Comparison of ENCODE assay signal across 8 mouse cellular contexts in the genomic region with DNA sequence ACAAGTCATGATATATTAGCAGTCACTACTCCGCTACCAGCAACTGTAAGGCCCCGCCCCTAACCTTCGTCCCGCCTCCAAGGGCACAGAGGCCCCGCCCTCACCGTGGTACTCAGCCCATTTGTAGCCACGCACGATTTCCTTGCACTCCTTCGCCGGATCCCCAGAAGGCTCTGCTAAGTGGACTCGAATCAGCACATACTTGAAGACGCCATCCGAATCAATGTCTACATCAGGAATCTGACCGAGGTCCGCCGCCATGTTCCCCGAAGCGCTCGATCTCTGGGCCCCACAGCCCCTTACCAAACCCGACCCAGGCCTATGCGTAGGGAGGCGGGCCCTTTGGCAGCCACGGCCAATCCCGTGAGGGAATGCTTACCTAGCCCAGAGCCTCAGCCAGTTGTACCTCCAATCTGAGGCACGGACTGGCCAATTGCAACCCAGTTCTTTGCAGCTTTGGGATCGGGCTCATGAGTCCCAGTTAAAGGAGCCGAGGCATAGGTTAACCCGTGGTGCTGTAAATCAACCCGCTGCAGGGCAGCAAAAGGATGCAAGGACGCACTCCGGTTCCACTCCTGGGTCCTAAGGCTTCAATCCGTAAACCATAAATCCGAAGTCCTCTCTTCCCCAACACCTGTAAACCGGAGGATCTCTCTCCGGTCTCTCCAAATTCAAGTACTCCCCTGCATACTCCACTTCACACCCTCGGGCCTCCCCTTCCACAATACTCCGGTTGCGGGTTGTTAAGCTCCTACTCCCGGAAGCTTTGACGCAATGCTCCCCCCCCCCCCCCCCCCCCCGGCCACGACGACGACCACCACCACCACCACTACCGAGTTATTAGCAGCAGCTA. TPM values are rescaled to one million over a fixed set of nuclear protein-coding genes. Genes with fewer than 3 reads are reported as not detected.
DNase-seq lines count a peak whose midpoint lies in the region; ATAC-seq and TF ChIP-seq lines count a peak whose summit lies in the region.

Mamdc4 (minus strand) TSS at position 267 of the 853 bp plus-strand sequence.
Phpt1 (minus strand) TSS at position 646 of the 853 bp plus-strand sequence.

- H3K27ac ChIP-seq in CH12.LX (ENCODE audit: insufficient read depth, low read depth): peak within 1 kb of the TSS; percentile 80
- peak within 1 kb of the TSS; percentile 60 for H3K27ac ChIP-seq in forebrain, embryonic 11.5 days (ENCODE audit: low read depth, low read length)
- peak within 1 kb of the TSS; percentile 91 for H3K27ac ChIP-seq in heart, embryonic 16.5 days (ENCODE audit: low read length)
- H3K27ac ChIP-seq in liver, embryonic 15.5 days (replicated peaks): peak within 1 kb of the TSS; percentile 46
- H3K27ac ChIP-seq in neural tube, embryonic 12.5 days: peak within 1 kb of the TSS; percentile 57; the same call in 1 of the 2 replicates

- peaks cover 4 to 24% of the 10 kb centered on the region in 2 experiments; a peak in 3 of 4 replicates for H3K4me1 ChIP-seq in CH12.LX (ENCODE audit: control insufficient read depth in 1 of 2, insufficient read depth in 2 of 2)
- peaks cover 24% of the 10 kb centered on the region for H3K4me1 ChIP-seq in forebrain, embryonic 11.5 days (replicated peaks; ENCODE audit: control insufficient read depth, insufficient read depth, low read length)
- H3K4me1 ChIP-seq in heart, embryonic 16.5 days (ENCODE audit: control insufficient read depth, insufficient read depth, low read length): peaks cover 38% of the 10 kb centered on the region
- H3K4me1 ChIP-seq in liver, embryonic 15.5 days (replicated peaks): peaks cover 73% of the 10 kb centered on the region
- peaks cover 48% of the 10 kb centered on the region for H3K4me1 ChIP-seq in neural tube, embryonic 12.5 days

- H3K9me3 ChIP-seq in CH12.LX (replicated peaks; ENCODE audit: low read length): peaks cover 36% of the 10 kb centered on the region
- H3K9me3 ChIP-seq in forebrain, embryonic 11.5 days (ENCODE audit: control insufficient read depth, low read length): no peaks in the 10 kb centered on the region
- H3K9me3 ChIP-seq in heart, embryonic 16.5 days (replicated peaks; ENCODE audit: control insufficient read depth, low read length): no peaks in the 10 kb centered on the region
- H3K9me3 ChIP-seq in liver, embryonic 15.5 days (replicated peaks): no peaks in the 10 kb centered on the region
- H3K9me3 ChIP-seq in neural tube, embryonic 12.5 days: no peaks in the 10 kb centered on the region

- dilution Hi-C loops in CH12.LX (cut with MboI; ENCODE audit: extremely low pct_ligation_motif_present, extremely low pct_unique_long_range_greater_than_20kb, low sequenced_read_pairs): no loop called here

- in situ Hi-C loops in CH12.LX (cut with MboI; ENCODE audit: low pct_ligation_motif_present, low pct_unique_long_range_greater_than_20kb, low sequenced_read_pairs): no loop called here

- no peaks in the 10 kb centered on the region for H3K27me3 ChIP-seq in CH12.LX (replicated peaks)
- H3K27me3 ChIP-seq in forebrain, embryonic 11.5 days (ENCODE audit: control insufficient read depth, insufficient read depth, low read length): peaks cover 42% of the 10 kb centered on the region
- H3K27me3 ChIP-seq in heart, embryonic 16.5 days (ENCODE audit: control insufficient read depth, insufficient read depth, low read length): peaks cover 37% of the 10 kb centered on the region
- peaks cover 46% of the 10 kb centered on the region for H3K27me3 ChIP-seq in liver, embryonic 15.5 days
- H3K27me3 ChIP-seq in neural tube, embryonic 12.5 days (replicated peaks): peaks cover 45% of the 10 kb centered on the region

- H3K79me2 ChIP-seq in CH12.LX (replicated peaks; ENCODE audit: control insufficient read depth, extremely low read depth, insufficient read depth, poor library complexity, severe bottlenecking): no peaks in the 10 kb centered on the region

- ATAC-seq in forebrain, embryonic 11.5 days (replicated peaks; ENCODE audit: low FRiP score): peak; percentile 98
- ATAC-seq in heart, embryonic 16.5 days (replicated peaks; ENCODE audit: extremely low read depth, insufficient read depth, low FRiP score): peak; percentile 97
- peak; percentile 94 for ATAC-seq in liver, embryonic 15.5 days (ENCODE audit: insufficient read depth)
- peak; percentile 98 for ATAC-seq in neural tube, embryonic 12.5 days (ENCODE audit: low FRiP score, low read depth)

- TF ChIP-seq EP300 in CH12.LX (IDR thresholded peaks at IDR 0.05; ENCODE audit: low read length): no peak

- TF ChIP-seq POLR2A in CH12.LX (IDR thresholded peaks at IDR 0.05; ENCODE audit: low read depth, low read length): peak; percentile 84

- DNase-seq in CH12.LX (ENCODE audit: extremely low read depth): peak; percentile 98
- peak; percentile 93 for DNase-seq in c-Kit-positive CD71-positive TER-119-negative erythroid progenitor cells, embryonic 14.5 days (ENCODE audit: low read depth)
- DNase-seq in forebrain, embryonic 11.5 days (ENCODE audit: low spot score): peak; percentile 96
- DNase-seq in kidney, postnatal 36 days: peak; percentile 98 to 99
- peak; percentile 98 for DNase-seq in telencephalon, adult 2 months (ENCODE audit: low read depth, low spot score)

- H3K4me2 ChIP-seq in CH12.LX (ENCODE audit: insufficient read depth, low read depth, poor library complexity, severe bottlenecking): peak within 1 kb of the TSS; percentile 62
- H3K4me2 ChIP-seq in forebrain, embryonic 11.5 days (ENCODE audit: low read depth, low read length, severe bottlenecking): peak within 1 kb of the TSS; percentile 90
- H3K4me2 ChIP-seq in heart, embryonic 16.5 days (ENCODE audit: low read depth, low read length): peak within 1 kb of the TSS; percentile 82
- peak within 1 kb of the TSS; percentile 73 for H3K4me2 ChIP-seq in liver, embryonic 15.5 days
- H3K4me2 ChIP-seq in neural tube, embryonic 12.5 days (replicated peaks): peak within 1 kb of the TSS; percentile 86

- TF ChIP-seq RAD21 in CH12.LX (IDR thresholded peaks at IDR 0.05; ENCODE audit: low read depth, low read length): no peak

- under 1% methylated on average over 41 of the region's 45 CpGs for WGBS in forebrain, embryonic 11.5 days
- WGBS in heart, embryonic 16.5 days: under 1% methylated on average over 41 of the region's 45 CpGs
- WGBS in liver, embryonic 15.5 days (ENCODE audit: insufficient replicate concordance): under 1% methylated on average over 44 of the region's 45 CpGs
- WGBS in neural tube, embryonic 12.5 days: under 1% methylated on average over 43 of the region's 45 CpGs

- H3K36me3 ChIP-seq in CH12.LX (replicated peaks in 1 of 2; ENCODE audit: control insufficient read depth in 1 of 2, insufficient read depth in 1 of 2, low read length in 1 of 2): peaks cover 18 to 72% of the 10 kb centered on the region in 2 experiments
- no peaks in the 10 kb centered on the region for H3K36me3 ChIP-seq in forebrain, embryonic 11.5 days (ENCODE audit: control insufficient read depth, insufficient read depth, low read length)
- 0 out of 2 replicates have a peak, but pooled peaks cover 3% of the 10 kb centered on the region for H3K36me3 ChIP-seq in heart, embryonic 16.5 days (ENCODE audit: control insufficient read depth, insufficient read depth)
- H3K36me3 ChIP-seq in liver, embryonic 15.5 days (replicated peaks): 0 out of 2 replicates have a peak, but pooled peaks cover under 1% of the 10 kb centered on the region
- peaks cover 20% of the 10 kb centered on the region for H3K36me3 ChIP-seq in neural tube, embryonic 12.5 days

- peak within 1 kb of the TSS; percentile 55 to 84 (median 67) for H3K4me3 ChIP-seq in CH12.LX (replicated peaks in 1 of 3; ENCODE audit: low read depth in 2 of 3, low read length in 2 of 3, poor library complexity in 1 of 3)
- H3K4me3 ChIP-seq in forebrain, embryonic 11.5 days (ENCODE audit: low read depth, low read length): peak within 1 kb of the TSS; percentile 61
- H3K4me3 ChIP-seq in heart, embryonic 16.5 days (ENCODE audit: low read length): peak within 1 kb of the TSS; percentile 60
- H3K4me3 ChIP-seq in liver, embryonic 15.5 days (replicated peaks): peak within 1 kb of the TSS; percentile 62
- peak within 1 kb of the TSS; percentile 55 for H3K4me3 ChIP-seq in neural tube, embryonic 12.5 days

- H3K9ac ChIP-seq in CH12.LX (ENCODE audit: insufficient read depth, low read depth): peak within 1 kb of the TSS; percentile 80
- H3K9ac ChIP-seq in forebrain, embryonic 11.5 days (ENCODE audit: low read length): peak within 1 kb of the TSS; percentile 67
- H3K9ac ChIP-seq in heart, embryonic 16.5 days (ENCODE audit: low read length): peak within 1 kb of the TSS; percentile 73
- peak within 1 kb of the TSS; percentile 45 for H3K9ac ChIP-seq in liver, embryonic 15.5 days
- peak within 1 kb of the TSS; percentile 61 for H3K9ac ChIP-seq in neural tube, embryonic 12.5 days

- TF ChIP-seq CTCF in CH12.LX (conservative IDR thresholded peaks at IDR 0.05 in 1 of 2, IDR thresholded peaks at IDR 0.05 in 1 of 2; ENCODE audit: low read depth in 2 of 2, low read length in 2 of 2): no peak

TF ChIP-seq in CH12.LX, 34 proteins besides CTCF, POLR2A, EP300 and RAD21 (continues in another document):
- TF ChIP-seq MAFK (IDR thresholded peaks at IDR 0.05; ENCODE audit: insufficient replicate concordance, low read length): no peak
- TF ChIP-seq ZC3H11A (IDR thresholded peaks at IDR 0.05; ENCODE audit: low read depth, low read length): no peak
- no peak for TF ChIP-seq RCOR1 (conservative IDR thresholded peaks at IDR 0.05; ENCODE audit: low read depth, low read length)
- peak; percentile 25; the same call in 1 of the 2 replicates for TF ChIP-seq MEF2A (IDR thresholded peaks at IDR 0.05; ENCODE audit: borderline replicate concordance, low read depth, low read length)
- TF ChIP-seq CHD2 (IDR thresholded peaks at IDR 0.05; ENCODE audit: low read length): peak; percentile 97
- TF ChIP-seq JUN (IDR thresholded peaks at IDR 0.05; ENCODE audit: insufficient read depth, low read depth, low read length): no peak

RNA-seq across cellular contexts. Expression of gene Mamdc4, which starts in this region (rescaled TPM):
- total RNA-seq in CH12.LX (2012; rRNA removed) (29.2 and 34.9 TPM in 2 replicates), CH12.LX (2014; rRNA removed) (0.65 and 4.4 TPM in 2 replicates)
- polyA plus RNA-seq in CH12.LX (2012; ENCODE audit: insufficient read length, low read depth): 4.9 and 11.5 TPM in 2 replicates
- 1.3 and 5.0 TPM in 2 replicates for polyA plus RNA-seq in forebrain, embryonic 11.5 days (2014; fragmentation: Nextera tagmentation; extraction: Ambion mirVana)
- 2.7 and 19.0 TPM in 2 replicates for polyA plus RNA-seq in heart, embryonic 16.5 days (2015; fragmentation: Nextera tagmentation; extraction: Ambion mirVana)
- 0.32 and 7.7 TPM in 2 replicates for polyA plus RNA-seq in liver, embryonic 15.5 days (2015; fragmentation: Nextera tagmentation; extraction: Ambion mirVana)
- 1.7 and 4.8 TPM in 2 replicates for polyA plus RNA-seq in neural tube, embryonic 12.5 days (2016; fragmentation: Nextera tagmentation; extraction: Ambion mirVana)

RNA-seq across cellular contexts. Expression of gene Phpt1, which starts in this region (rescaled TPM):
- total RNA-seq in CH12.LX (2012; rRNA removed): 46.6 and 47.2 TPM in 2 replicates
- total RNA-seq in CH12.LX (2014; rRNA removed): 32.6 and 37.9 TPM in 2 replicates
- polyA plus RNA-seq in CH12.LX (2012; ENCODE audit: insufficient read length, low read depth): 66.9 and 69.7 TPM in 2 replicates
- polyA plus RNA-seq in forebrain, embryonic 11.5 days (2014; fragmentation: Nextera tagmentation; extraction: Ambion mirVana): 144 and 164 TPM in 2 replicates
- polyA plus RNA-seq in heart, embryonic 16.5 days (2015; fragmentation: Nextera tagmentation; extraction: Ambion mirVana): 180 and 190 TPM in 2 replicates
- polyA plus RNA-seq in liver, embryonic 15.5 days (2015; fragmentation: Nextera tagmentation; extraction: Ambion mirVana): 31.2 and 36.3 TPM in 2 replicates
- 169 and 176 TPM in 2 replicates for polyA plus RNA-seq in neural tube, embryonic 12.5 days (2016; fragmentation: Nextera tagmentation; extraction: Ambion mirVana)

Comparison
In these comparisons a context has a peak if more than half of its experiments do, and no peak if none do; other contexts are left out.
1. Peak in every context shown above with its lines: DNase-seq, ATAC-seq, H3K4me3 ChIP-seq and H3K27ac ChIP-seq.